Mouse (Mus musculus): ENCODE measurements around the gene Pgf.

The Pgf gene

GRCm38 (mm10) chr12:85177740-85178239 lies at the start of gene Pgf:
TSS of gene Pgf (minus strand) at chr12:85177790.
- in situ Hi-C loops (cut with MboI, MseI), result no loop called here

- in situ Hi-C loops (cut with MboI, MseI), result no loop called here
These were observed 49.6 kb upstream of the Pgf start for GRCm38 (mm10) chr12:85227227-85227626.

GRCm38 (mm10) chr12:85219905-85220290 lies 42.3 kb upstream of the Pgf start:
- in situ Hi-C loops (cut with MboI, MseI), result loop anchor here (10.0 to 25.0 kb wide), 3 partner anchors 45 to 1908 kb away; partner anchors contain the start of gene Rps6kl1

DNA sequence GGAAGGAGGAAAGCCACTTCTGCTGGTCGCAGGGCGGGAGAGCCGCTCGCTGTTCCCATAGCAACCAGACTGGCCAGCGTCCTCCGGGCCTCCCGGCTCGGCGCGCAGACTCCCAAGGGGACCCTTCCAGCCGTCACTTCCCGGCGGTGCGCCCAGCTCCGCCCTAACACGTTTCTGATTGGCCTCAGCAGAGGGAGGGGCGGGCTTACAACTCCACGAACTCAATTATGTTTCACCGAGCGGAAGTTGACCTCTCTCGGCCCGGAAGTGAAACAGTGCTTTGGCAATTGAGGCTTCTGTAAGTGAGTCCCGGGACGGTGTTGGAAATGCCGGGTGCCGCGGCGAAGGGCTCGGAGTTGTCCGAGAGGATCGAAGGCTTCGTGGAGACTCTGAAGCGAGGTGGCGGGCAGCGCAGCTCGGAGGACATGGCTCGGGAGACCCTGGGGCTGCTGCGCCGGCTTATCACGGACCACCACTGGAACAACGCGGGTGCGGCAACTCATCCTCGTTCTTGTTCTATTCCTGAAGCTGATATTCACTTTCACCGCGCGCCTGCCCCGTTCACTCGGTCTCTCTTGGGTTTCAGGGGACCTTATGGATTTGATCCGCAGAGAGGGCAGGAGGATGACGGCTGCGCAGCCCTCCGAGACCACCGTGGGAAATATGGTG lies 41.8 kb upstream of the Pgf start, which contains the start of gene Eif2b2:
Gene Eif2b2, plus strand, starts transcription at position 246 of the 669 bp plus-strand sequence.
- in situ Hi-C loops (cut with MboI, MseI), result loop anchor here (10.0 to 25.0 kb wide), 3 partner anchors 45 to 1907 kb away; partner anchors contain the start of gene Rps6kl1

GRCm38 (mm10) chr12:85217733-85218310 lies 40.2 kb upstream of the Pgf start:
- in situ Hi-C loops (cut with MboI, MseI), result loop anchor here (10.0 to 25.0 kb wide), 3 partner anchors 47 to 1906 kb away; partner anchors contain the start of gene Rps6kl1

- in situ Hi-C loops (cut with MboI, MseI), result loop anchor here (10.0 to 25.0 kb wide), 3 partner anchors 50 to 1903 kb away; partner anchors contain the start of gene Rps6kl1
These were observed 37.4 kb upstream of the Pgf start for GRCm38 (mm10) chr12:85215031-85215430.

DNA sequence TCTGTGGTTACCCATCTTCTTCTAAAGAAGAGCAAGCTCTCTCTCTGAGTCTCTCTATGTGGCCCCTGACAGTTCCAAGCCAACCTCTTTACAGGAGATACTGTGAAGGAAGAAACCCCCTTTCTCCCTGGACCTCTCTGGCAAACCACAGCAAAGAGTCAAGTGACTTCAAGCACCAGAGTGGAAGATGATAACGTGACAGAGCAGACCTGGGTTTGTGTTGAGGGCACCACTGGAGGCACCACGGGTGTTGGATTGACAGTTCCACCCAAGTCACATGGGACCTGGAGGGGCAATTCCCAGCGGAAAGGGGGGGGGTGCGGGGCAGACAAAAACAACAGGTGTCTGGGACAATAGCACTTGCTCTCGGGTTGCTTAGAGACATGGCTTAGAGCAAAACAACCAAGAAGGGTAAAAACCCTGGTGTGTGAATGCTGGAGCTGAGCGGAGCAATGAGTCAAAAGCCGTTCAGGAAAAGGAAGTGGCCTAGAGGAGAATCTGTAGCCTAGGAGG lies 31.2 kb upstream of the Pgf start:
- in situ Hi-C loops (cut with MboI, MseI), result loop anchor here (25.0 kb wide), 1 partner anchor 1896 kb away; no protein-coding TSS in a partner anchor

- in situ Hi-C loops (cut with MboI, MseI), result loop anchor here (25.0 kb wide), 1 partner anchor 1893 kb away; no protein-coding TSS in a partner anchor
These were observed 27.8 kb upstream of the Pgf start for GRCm38 (mm10) chr12:85205425-85205824.

DNA sequence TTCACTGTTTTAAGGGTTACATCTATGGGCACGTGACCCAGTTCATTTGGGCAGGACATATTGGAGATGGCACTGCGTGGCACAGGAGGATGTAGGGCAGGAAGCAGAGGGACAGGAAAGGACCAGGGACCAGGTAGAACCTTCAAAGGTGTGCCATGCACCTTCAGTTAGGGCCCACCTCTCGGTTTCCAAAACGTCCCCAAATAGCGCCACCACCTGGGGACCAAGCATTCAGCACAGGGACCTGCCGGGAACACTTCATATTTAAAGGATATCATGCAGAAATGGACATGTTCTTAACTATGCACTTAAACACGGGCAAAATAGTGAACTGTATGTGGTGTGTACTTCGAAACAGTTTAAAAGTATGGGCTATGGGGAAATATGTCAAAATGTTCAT lies 26.5 kb upstream of the Pgf start:
- in situ Hi-C loops (cut with MboI, MseI), result loop anchor here (25.0 kb wide), 1 partner anchor 1892 kb away; no protein-coding TSS in a partner anchor

DNA sequence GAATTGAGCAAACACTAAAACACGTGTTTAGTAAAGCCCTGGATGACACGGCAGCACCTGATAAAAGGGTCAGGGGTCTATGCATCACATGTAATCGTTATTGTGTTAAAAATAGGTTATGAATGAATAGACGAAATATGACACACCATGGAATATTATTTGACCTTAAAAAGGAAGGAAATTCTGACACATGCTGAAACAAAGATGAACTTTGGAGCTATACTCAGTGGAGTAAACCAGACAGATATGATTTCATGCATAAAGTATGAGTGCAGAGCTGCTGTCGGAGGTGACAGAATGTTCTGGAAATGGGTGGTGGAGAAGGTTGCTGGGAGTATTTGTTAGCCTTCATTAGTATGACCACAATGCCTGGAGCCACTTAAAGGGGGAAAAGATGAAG lies 26.1 kb upstream of the Pgf start:
- in situ Hi-C loops (cut with MboI, MseI), result loop anchor here (25.0 kb wide), 1 partner anchor 1891 kb away; no protein-coding TSS in a partner anchor

- in situ Hi-C loops (cut with MboI, MseI), result loop anchor here (25.0 kb wide), 1 partner anchor 1890 kb away; no protein-coding TSS in a partner anchor
These were observed 24.6 kb upstream of the Pgf start for GRCm38 (mm10) chr12:85202191-85202590.

DNA sequence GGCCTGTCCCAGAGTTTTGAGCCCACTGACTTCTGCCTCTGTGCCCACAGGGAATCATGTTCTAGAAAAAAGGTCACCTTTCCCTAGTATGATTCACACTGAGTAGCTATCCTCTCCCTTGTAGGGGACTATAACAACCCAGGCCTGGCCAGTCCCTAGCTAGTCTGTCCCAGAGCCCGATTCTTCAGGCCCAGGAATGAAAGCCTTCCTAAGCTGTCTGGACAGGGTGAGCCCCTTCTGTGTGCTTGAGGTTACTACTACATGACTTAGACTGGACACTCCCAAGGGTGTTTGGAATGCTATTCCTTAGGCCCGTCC lies 24.2 kb upstream of the Pgf start:
- in situ Hi-C loops (cut with MboI, MseI), result loop anchor here (25.0 kb wide), 1 partner anchor 1889 kb away; no protein-coding TSS in a partner anchor

- in situ Hi-C loops (cut with MboI, MseI), result loop anchor here (25.0 kb wide), 1 partner anchor 1889 kb away; no protein-coding TSS in a partner anchor
These were observed 23.6 kb upstream of the Pgf start for GRCm38 (mm10) chr12:85200929-85201829.

DNA sequence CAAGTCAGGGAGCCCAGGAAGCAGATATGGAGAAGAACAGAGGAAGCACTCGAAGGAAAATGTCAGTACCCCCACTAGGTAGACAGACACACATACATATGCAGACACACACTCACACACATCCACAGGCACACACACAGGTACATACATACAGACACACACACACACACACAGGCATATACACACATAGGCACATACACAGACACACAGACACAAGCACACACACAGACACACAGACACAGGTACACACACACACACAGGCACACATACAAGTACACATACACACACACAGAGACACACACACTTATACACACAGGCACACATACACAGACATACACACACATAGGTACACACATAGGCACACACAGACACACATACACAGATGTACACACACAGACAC lies 22.4 kb upstream of the Pgf start:
- in situ Hi-C loops (cut with MboI, MseI), result loop anchor here (25.0 kb wide), 1 partner anchor 1888 kb away; no protein-coding TSS in a partner anchor

GRCm38 (mm10) chr12:85197936-85198335 lies 20.3 kb upstream of the Pgf start:
- in situ Hi-C loops (cut with MboI, MseI), result no loop called here

DNA sequence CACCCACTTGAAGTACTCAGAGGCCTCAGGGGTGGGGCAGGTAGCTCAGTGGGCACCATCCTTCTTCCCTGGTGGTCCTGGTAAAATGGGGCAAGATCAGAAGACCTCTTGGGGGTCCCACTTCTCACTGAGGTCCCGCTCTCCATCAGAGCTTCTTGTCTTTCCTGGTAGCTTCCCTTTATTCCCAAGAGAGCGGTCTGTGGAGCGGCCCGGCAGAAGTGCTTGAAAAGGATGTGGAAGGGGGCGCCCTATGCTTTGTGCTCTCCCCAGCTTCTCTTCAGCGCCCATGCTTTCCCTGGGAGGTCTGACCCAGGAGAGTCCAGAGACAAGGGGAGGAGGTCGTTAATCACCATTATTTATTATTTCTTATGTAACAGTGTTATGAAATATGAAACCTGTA lies 19.8 kb upstream of the Pgf start:
- in situ Hi-C loops (cut with MboI, MseI), result no loop called here

GRCm38 (mm10) chr12:85196191-85196590 lies 18.6 kb upstream of the Pgf start:
- in situ Hi-C loops (cut with MboI, MseI), result no loop called here

DNA sequence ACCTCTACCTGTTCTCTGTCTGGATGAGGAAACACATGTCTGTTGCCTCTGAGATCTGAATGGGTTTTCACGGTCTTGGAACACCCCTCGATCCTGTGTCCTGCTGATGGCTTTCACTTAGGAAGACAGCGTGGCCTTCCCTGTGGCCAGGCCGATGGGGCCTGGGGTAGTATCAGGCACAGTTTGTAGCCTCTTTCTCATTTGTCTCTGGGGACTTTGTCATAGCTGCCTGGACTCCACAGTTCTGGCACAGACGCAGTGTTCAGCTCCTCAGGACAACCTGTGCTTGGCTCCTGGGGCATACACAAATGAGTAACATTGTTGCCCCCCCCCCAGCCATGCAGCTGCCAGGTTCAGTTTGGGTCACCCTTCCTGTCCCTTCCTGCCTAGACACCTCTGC lies 17.5 kb upstream of the Pgf start:
- in situ Hi-C loops (cut with MboI, MseI), result no loop called here

DNA sequence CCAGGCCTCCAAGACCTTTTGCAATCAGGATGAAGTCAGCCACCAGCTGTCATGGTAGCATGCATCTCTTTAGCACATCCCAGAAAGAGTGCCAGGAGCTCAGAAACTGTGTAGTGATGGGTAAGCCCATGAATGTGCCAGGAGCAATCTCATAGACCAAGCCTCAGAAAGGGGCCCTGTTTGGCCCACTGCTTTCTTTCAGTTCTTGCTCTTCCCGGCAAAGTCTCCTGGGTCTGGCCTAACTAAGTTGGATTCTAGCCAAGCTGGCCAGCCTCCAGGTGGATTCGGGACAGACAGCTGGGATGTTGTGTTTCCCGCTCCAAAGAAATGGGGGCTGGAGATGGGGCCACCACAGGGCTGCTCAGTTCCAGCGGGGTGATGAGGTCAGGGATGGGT lies 17.0 kb upstream of the Pgf start:
- in situ Hi-C loops (cut with MboI, MseI), result loop anchor here (5.0 kb wide), 1 partner anchor 37 kb away; no protein-coding TSS in a partner anchor

DNA sequence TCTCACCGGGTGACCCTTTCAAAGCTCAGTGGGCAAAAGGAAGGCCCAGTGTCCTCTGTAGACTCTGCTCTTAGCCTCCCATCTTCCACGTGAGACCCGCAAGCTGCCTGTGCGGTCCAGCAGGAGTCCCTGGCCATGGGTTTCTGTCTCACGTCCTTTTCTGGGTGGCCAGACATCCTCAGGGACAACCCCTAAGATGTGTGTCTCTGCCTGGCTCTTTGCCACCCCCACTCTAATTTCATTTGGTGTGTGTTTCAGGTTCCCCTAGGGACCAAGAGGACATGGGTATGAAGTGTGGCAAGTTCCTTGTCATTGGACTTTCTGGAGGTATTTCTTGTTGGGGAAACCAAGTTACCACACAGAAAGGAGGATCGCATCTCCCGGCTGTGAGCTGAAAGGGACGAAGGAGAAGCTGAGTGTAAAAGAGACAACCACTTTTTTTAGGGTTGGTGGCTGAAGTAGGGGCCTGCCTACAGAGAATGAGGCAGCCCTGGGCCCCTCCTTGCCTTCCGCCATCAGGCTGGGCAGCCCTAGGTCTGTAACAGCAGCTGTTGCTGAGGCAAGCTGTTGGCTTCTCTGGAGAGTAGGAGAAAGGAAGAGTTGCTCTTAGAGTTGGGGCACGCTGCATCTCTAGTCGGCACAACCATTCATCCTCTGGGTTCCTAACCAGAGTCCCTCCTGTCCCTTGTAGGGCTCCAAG lies 16.5 kb upstream of the Pgf start:
- in situ Hi-C loops (cut with MboI, MseI), result loop anchor here (5.0 kb wide), 1 partner anchor 37 kb away; no protein-coding TSS in a partner anchor
